Mouse (Mus musculus) splenic B cell, adult 2 months (primary cell): ENCODE data around the gene Popdc3.

Experiments
- DNase-seq: peaks from one replicate; pipeline ENCODE4 v3.0.0-alpha.2; 2011; ENCODE audit warnings: low read depth, low spot score
- H3K27me3 ChIP-seq: 2 replicates; pipeline ENCODE4 v1.6.1; 2012; ENCODE audit warnings: mild to moderate bottlenecking, low read length, moderate library complexity, mixed read lengths; ENCODE audit not compliant: control insufficient read depth, poor library complexity, insufficient read depth, severe bottlenecking
- H3K36me3 ChIP-seq: 2 replicates; pipeline ENCODE4 v1.6.1; 2012; ENCODE audit warnings: mild to moderate bottlenecking, low read length, moderate library complexity, mixed read lengths; ENCODE audit not compliant: control insufficient read depth, poor library complexity, insufficient read depth, severe bottlenecking

Popdc3 gene

GRCm38 (mm10) chr10:45173927-45174326, 4.0 kb upstream of the Popdc3 start:
- Histone ChIP-seq H3K27me3 (no peaks in the 10 kb centered on the region), H3K36me3 (no peaks in the 10 kb centered on the region)
- no peak for DNase-seq

- DNase-seq = no peak
- H3K27me3 ChIP-seq = no peaks in the 10 kb centered on the region
- no peaks in the 10 kb centered on the region for H3K36me3 ChIP-seq
These were observed 3.6 kb upstream of the Popdc3 start for GRCm38 (mm10) chr10:45174345-45174744.

- Histone ChIP-seq H3K36me3 (no peaks in the 10 kb centered on the region), H3K27me3 (no peaks in the 10 kb centered on the region)
- DNase-seq = no peak
These were observed 2.9 kb downstream of the Popdc3 start for GRCm38 (mm10) chr10:45180677-45181326.

- Histone ChIP-seq H3K36me3 (no peaks in the 10 kb centered on the region), H3K27me3 (no peaks in the 10 kb centered on the region)
- no peak for DNase-seq
These were observed 3.4 kb downstream of the Popdc3 start for GRCm38 (mm10) chr10:45181344-45181743.

GRCm38 (mm10) chr10:45185457-45185856, 7.6 kb downstream of the Popdc3 start:
- Histone ChIP-seq H3K36me3 (no peaks in the 10 kb centered on the region), H3K27me3 (no peaks in the 10 kb centered on the region)
- no peak for DNase-seq

- Histone ChIP-seq H3K36me3 (no peaks in the 10 kb centered on the region), H3K27me3 (no peaks in the 10 kb centered on the region)
- no peak for DNase-seq
These were observed 15.7 kb downstream of the Popdc3 start for GRCm38 (mm10) chr10:45193330-45194310.

GRCm38 (mm10) chr10:45194531-45194930, 16.6 kb downstream of the Popdc3 start:
- no peak for DNase-seq
- H3K27me3 ChIP-seq = no peaks in the 10 kb centered on the region
- no peaks in the 10 kb centered on the region for H3K36me3 ChIP-seq

GRCm38 (mm10) chr10:45204582-45204981, 26.7 kb downstream of the Popdc3 start:
- DNase-seq = no peak
- no peaks in the 10 kb centered on the region for H3K27me3 ChIP-seq
- H3K36me3 ChIP-seq = no peaks in the 10 kb centered on the region

- DNase-seq = no peak
- H3K36me3 ChIP-seq = no peaks in the 10 kb centered on the region
- H3K27me3 ChIP-seq = no peaks in the 10 kb centered on the region
These were observed 32.3 kb downstream of the Popdc3 start for GRCm38 (mm10) chr10:45210201-45210600.

GRCm38 (mm10) chr10:45216676-45217075, 38.8 kb downstream of the Popdc3 start:
- DNase-seq = no peak
- Histone ChIP-seq H3K27me3 (no peaks in the 10 kb centered on the region), H3K36me3 (no peaks in the 10 kb centered on the region)

GRCm38 (mm10) chr10:45229954-45230353, 52.1 kb downstream of the Popdc3 start:
- Histone ChIP-seq H3K36me3 (no peaks in the 10 kb centered on the region), H3K27me3 (no peaks in the 10 kb centered on the region)
- DNase-seq = no peak

- H3K27me3 ChIP-seq = no peaks in the 10 kb centered on the region
- H3K36me3 ChIP-seq = no peaks in the 10 kb centered on the region
- no peak for DNase-seq
These were observed 55.5 kb downstream of the Popdc3 start for GRCm38 (mm10) chr10:45233351-45233750.

GRCm38 (mm10) chr10:45236304-45236703, 58.4 kb downstream of the Popdc3 start:
- no peak for DNase-seq

GRCm38 (mm10) chr10:45237492-45237891, 59.6 kb downstream of the Popdc3 start:
- H3K27me3 ChIP-seq = no peaks in the 10 kb centered on the region
- H3K36me3 ChIP-seq = no peaks in the 10 kb centered on the region
- no peak for DNase-seq

More at GRCm38 (mm10) chr10:45236304-45236703, 58.4 kb downstream of the Popdc3 start:
- Histone ChIP-seq H3K36me3 (no peaks in the 10 kb centered on the region), H3K27me3 (no peaks in the 10 kb centered on the region)

GRCm38 (mm10) chr10:45260477-45260876, 82.6 kb downstream of the Popdc3 start:
- DNase-seq = no peak
- H3K27me3 ChIP-seq = no peaks in the 10 kb centered on the region

More at GRCm38 (mm10) chr10:45260477-45260876, 82.6 kb downstream of the Popdc3 start:
- H3K36me3 ChIP-seq = no peaks in the 10 kb centered on the region
